Mouse (Mus musculus): Measurements from ENCODE around the gene Polm. TPM values are rescaled to one million over a fixed set of nuclear protein-coding genes. Genes with fewer than 3 reads are reported as not detected.
"Not testable (repeated sequence)": the region's sequence is repeated elsewhere in the genome, so short reads cannot be mapped to it uniquely, and the experiment has no call there.

Polm gene
- total RNA-seq, 2 experiments from 2014 or later = 1.3 to 3.3 TPM

GRCm38 (mm10) chr11:5809487-5809886, 28.3 kb downstream of the Polm start:
- not testable (repeated sequence) for ATAC-seq (replicated peaks; ENCODE audit: poor library complexity)

GRCm38 (mm10) chr11:5807956-5808355, 29.9 kb downstream of the Polm start:
- ATAC-seq (replicated peaks; ENCODE audit: poor library complexity) = no peak

GRCm38 (mm10) chr11:5805711-5806110, 32.1 kb downstream of the Polm start:
- ATAC-seq (replicated peaks; ENCODE audit: poor library complexity) = no peak

GRCm38 (mm10) chr11:5804174-5804573, 33.6 kb downstream of the Polm start:
- ATAC-seq (replicated peaks; ENCODE audit: poor library complexity) = no peak

- ATAC-seq (replicated peaks; ENCODE audit: poor library complexity) = peak; percentile 21; the same call in 1 of the 2 replicates
Measured at GRCm38 (mm10) chr11:5803551-5803981, 34.2 kb downstream of the Polm start, which contains the start of gene Pgam2. TSS of gene Pgam2 (minus strand) at chr11:5803733.

GRCm38 (mm10) chr11:5802457-5803217, 35.2 kb downstream of the Polm start:
- peak; percentile 14; the same call in 1 of the 2 replicates for ATAC-seq (replicated peaks; ENCODE audit: poor library complexity)

GRCm38 (mm10) chr11:5802005-5802404, 35.8 kb downstream of the Polm start:
- ATAC-seq (replicated peaks; ENCODE audit: poor library complexity) = no peak

- ATAC-seq (replicated peaks; ENCODE audit: poor library complexity) = no peak
Measured at GRCm38 (mm10) chr11:5801511-5801910, 36.3 kb downstream of the Polm start.

- ATAC-seq (replicated peaks; ENCODE audit: poor library complexity) = no peak
Measured at GRCm38 (mm10) chr11:5799621-5800490, 38.0 kb downstream of the Polm start.

- no peak for ATAC-seq (replicated peaks; ENCODE audit: poor library complexity)
Measured at GRCm38 (mm10) chr11:5797928-5798327, 39.9 kb downstream of the Polm start.

GRCm38 (mm10) chr11:5797371-5797770, 40.4 kb downstream of the Polm start:
- no peak for ATAC-seq (replicated peaks; ENCODE audit: poor library complexity)

GRCm38 (mm10) chr11:5796939-5797338, 40.9 kb downstream of the Polm start:
- ATAC-seq (replicated peaks; ENCODE audit: poor library complexity) = no peak

- ATAC-seq (replicated peaks; ENCODE audit: poor library complexity) = no peak
Measured at GRCm38 (mm10) chr11:5795706-5796105, 42.1 kb downstream of the Polm start.

- no peak for ATAC-seq (replicated peaks; ENCODE audit: poor library complexity)
Measured at GRCm38 (mm10) chr11:5795290-5795689, 42.5 kb downstream of the Polm start.

- no peak for ATAC-seq (replicated peaks; ENCODE audit: poor library complexity)
Measured at GRCm38 (mm10) chr11:5790431-5790830, 47.4 kb downstream of the Polm start.

GRCm38 (mm10) chr11:5789754-5790333, 48.0 kb downstream of the Polm start:
- peak; percentile 8; the same call in 1 of the 2 replicates for ATAC-seq (replicated peaks; ENCODE audit: poor library complexity)

GRCm38 (mm10) chr11:5789071-5789753, 48.6 kb downstream of the Polm start:
- peak; percentile 45 for ATAC-seq (replicated peaks; ENCODE audit: poor library complexity)

- ATAC-seq (replicated peaks; ENCODE audit: poor library complexity) = peak; percentile 81
Measured at GRCm38 (mm10) chr11:5788056-5789014, 49.5 kb downstream of the Polm start, which contains the start of gene Dbnl. TSS of gene Dbnl (plus strand) at chr11:5788488.

GRCm38 (mm10) chr11:5787671-5788055, 50.2 kb downstream of the Polm start:
- no peak for ATAC-seq (replicated peaks; ENCODE audit: poor library complexity)
